Mouse (Mus musculus): ENCODE measurements around the gene Cactin.

Cactin gene

GRCm38 (mm10) chr10:81366477-81367206, 45.7 kb downstream of the Cactin start:
- no peak for DNase-seq

GRCm38 (mm10) chr10:81367207-81367495, 46.2 kb downstream of the Cactin start:
- no peak for DNase-seq

GRCm38 (mm10) chr10:81375322-81375721, 54.4 kb downstream of the Cactin start:
- no peak for DNase-seq
